Mouse (Mus musculus) adrenal gland (tissue): ENCODE measurements around the gene Armc8.

Experiments used
- intact Hi-C: fragments of 180-260 bp; cut with DNase I; formaldehyde crosslinking; loops from one replicate; pipeline ENCODE4 v1.15.1; 2025

Gene Armc8

GRCm38 (mm10) chr9:99531865-99532264, 36.8 kb downstream of the Armc8 start:
- intact Hi-C loops, result no loop called here

GRCm38 (mm10) chr9:99505875-99506274, 62.8 kb downstream of the Armc8 start:
- intact Hi-C loops, result loop anchor here (5.0 kb wide), 1 partner anchor 34 kb away; no protein-coding TSS in a partner anchor

- intact Hi-C loops, result no loop called here
Observed at GRCm38 (mm10) chr9:99499336-99499735, 69.4 kb downstream of the Armc8 start.

- intact Hi-C loops, result no loop called here
Observed at GRCm38 (mm10) chr9:99492634-99493200, 76.0 kb downstream of the Armc8 start.

GRCm38 (mm10) chr9:99491050-99491449, 77.6 kb downstream of the Armc8 start:
- intact Hi-C loops, result no loop called here

- intact Hi-C loops, result no loop called here
Observed at GRCm38 (mm10) chr9:99487841-99488240, 80.9 kb downstream of the Armc8 start.

- intact Hi-C loops, result no loop called here
Observed at GRCm38 (mm10) chr9:99487126-99487695, 81.5 kb downstream of the Armc8 start.

GRCm38 (mm10) chr9:99485144-99485543, 83.6 kb downstream of the Armc8 start:
- intact Hi-C loops, result no loop called here

GRCm38 (mm10) chr9:99484632-99485031, 84.1 kb downstream of the Armc8 start:
- intact Hi-C loops, result no loop called here

- intact Hi-C loops, result no loop called here
Observed at GRCm38 (mm10) chr9:99483191-99483590, 85.5 kb downstream of the Armc8 start.

- intact Hi-C loops, result no loop called here
Observed at GRCm38 (mm10) chr9:99480764-99481163, 87.9 kb downstream of the Armc8 start.

- intact Hi-C loops, result no loop called here
Observed at GRCm38 (mm10) chr9:99479181-99479711, 89.5 kb downstream of the Armc8 start.

- intact Hi-C loops, result loop anchor here (5.0 kb wide), 1 partner anchor 36 kb away; no protein-coding TSS in a partner anchor
Observed at GRCm38 (mm10) chr9:99471334-99471733, 97.4 kb downstream of the Armc8 start.

- intact Hi-C loops, result loop anchor here (5.0 kb wide), 1 partner anchor 37 kb away; no protein-coding TSS in a partner anchor
Observed at GRCm38 (mm10) chr9:99470347-99471092, 98.2 kb downstream of the Armc8 start.

- intact Hi-C loops, result loop anchor here (5.0 kb wide), 2 partner anchors 38 to 53 kb away; no protein-coding TSS in a partner anchor
Observed at GRCm38 (mm10) chr9:99469681-99470273, 98.9 kb downstream of the Armc8 start.

GRCm38 (mm10) chr9:99468572-99468971, 100.1 kb downstream of the Armc8 start:
- intact Hi-C loops, result loop anchor here (5.0 kb wide), 1 partner anchor 54 kb away; no protein-coding TSS in a partner anchor

GRCm38 (mm10) chr9:99464876-99465275, 103.8 kb downstream of the Armc8 start:
- intact Hi-C loops, result loop anchor here (5.0 kb wide), 1 partner anchor 57 kb away; no protein-coding TSS in a partner anchor

- intact Hi-C loops, result loop anchor here (2.0 to 5.0 kb wide), 2 partner anchors 119 to 203 kb away; no protein-coding TSS in a partner anchor
Observed at GRCm38 (mm10) chr9:99459730-99460129, 109.0 kb downstream of the Armc8 start.

GRCm38 (mm10) chr9:99458529-99459208, 110.0 kb downstream of the Armc8 start:
- intact Hi-C loops, result loop anchor here (2.0 to 5.0 kb wide), 2 partner anchors 120 to 204 kb away; no protein-coding TSS in a partner anchor

GRCm38 (mm10) chr9:99454211-99454610, 114.5 kb downstream of the Armc8 start:
- intact Hi-C loops, result loop anchor here (5.0 kb wide), 2 partner anchors 77 to 392 kb away; no protein-coding TSS in a partner anchor

- intact Hi-C loops, result loop anchor here (5.0 kb wide), 2 partner anchors 74 to 389 kb away; no protein-coding TSS in a partner anchor
Observed at GRCm38 (mm10) chr9:99451161-99451560, 117.5 kb downstream of the Armc8 start, which contains the start of gene Nme9. TSS of gene Nme9 (plus strand) at chr9:99451475.
